Mouse (Mus musculus): ENCODE measurements at regions not wholly inside any gene's neighbourhood (a gene's known extent, or its start where the extent isn't known, plus 50 kb on each side); places are given as distances from the start of the nearest gene placed in this dataset.

- no peak for DNase-seq (ENCODE audit: low spot score)
- Histone ChIP-seq H3K36me3 (ENCODE audit: control insufficient read depth, insufficient read depth, low read length) (no peaks in the 10 kb centered on the region), H3K9me3 (ENCODE audit: control insufficient read depth, low read length) (no peaks in the 10 kb centered on the region), H3K4me2 (ENCODE audit: low read length) (no peak overlapping the region), H3K4me1 (replicated peaks; ENCODE audit: control insufficient read depth, insufficient read depth, low read length) (0 out of 2 replicates have a peak, but pooled peaks cover 2% of the 10 kb centered on the region), H3K4me3 (ENCODE audit: low read depth, low read length) (no peak overlapping the region), H3K27ac (ENCODE audit: low read depth) (no peak overlapping the region), H3K9ac (ENCODE audit: low read length) (no peak overlapping the region), H3K27me3 (replicated peaks; ENCODE audit: control insufficient read depth, insufficient read depth, low read length) (no peaks in the 10 kb centered on the region)
- 27% methylated on average over 2 of the region's 2 CpGs for WGBS
- no peak for ATAC-seq (replicated peaks; ENCODE audit: low FRiP score, low TSS enrichment, low read depth)
These were observed 177.0 kb upstream of the Cadm1 start for GRCm38 (mm10) chr9:47353017-47353416.

DNA sequence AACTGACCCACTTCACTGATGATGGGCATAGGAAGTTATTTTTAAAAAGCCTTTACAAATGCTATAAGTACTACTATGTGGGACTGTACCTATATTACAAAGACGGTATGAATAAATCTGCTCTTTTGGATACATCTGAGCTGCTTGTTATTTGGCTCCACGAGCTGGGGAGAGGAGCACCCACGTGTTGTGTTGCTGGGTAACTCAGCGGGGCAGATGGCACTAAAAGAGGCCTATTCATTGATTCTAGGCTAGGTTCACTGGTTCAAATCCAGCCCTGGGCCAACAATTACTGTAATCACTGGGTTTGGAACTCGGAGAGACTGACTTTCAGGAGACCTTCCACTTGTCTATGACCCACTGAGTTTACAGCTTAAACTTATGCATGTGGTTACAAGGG lies 176.0 kb upstream of the Cadm1 start:
- H3K4me1 ChIP-seq (replicated peaks; ENCODE audit: control insufficient read depth, insufficient read depth, low read length), result 0 out of 2 replicates have a peak, but pooled peaks cover 5% of the 10 kb centered on the region
- no peak overlapping the region for H3K4me2 ChIP-seq (ENCODE audit: low read length)
- H3K4me3 ChIP-seq (ENCODE audit: low read depth, low read length), result no peak overlapping the region
- no peaks in the 10 kb centered on the region for H3K9me3 ChIP-seq (ENCODE audit: control insufficient read depth, low read length)
- no peaks in the 10 kb centered on the region for H3K27me3 ChIP-seq (replicated peaks; ENCODE audit: control insufficient read depth, insufficient read depth, low read length)
- WGBS, result 84% methylated on average over 5 of the region's 5 CpGs
- no peak overlapping the region for H3K9ac ChIP-seq (ENCODE audit: low read length)
- no peaks in the 10 kb centered on the region for H3K36me3 ChIP-seq (ENCODE audit: control insufficient read depth, insufficient read depth, low read length)
- ATAC-seq (replicated peaks; ENCODE audit: low FRiP score, low TSS enrichment, low read depth) (no peak), DNase-seq (ENCODE audit: low spot score) (no peak)
- no peak overlapping the region for H3K27ac ChIP-seq (ENCODE audit: low read depth)

GRCm38 (mm10) chr9:47354423-47354822 lies 175.6 kb upstream of the Cadm1 start:
- Histone ChIP-seq H3K27ac (ENCODE audit: low read depth) (no peak overlapping the region), H3K9me3 (ENCODE audit: control insufficient read depth, low read length) (no peaks in the 10 kb centered on the region), H3K36me3 (ENCODE audit: control insufficient read depth, insufficient read depth, low read length) (no peaks in the 10 kb centered on the region), H3K4me2 (ENCODE audit: low read length) (no peak overlapping the region), H3K9ac (ENCODE audit: low read length) (no peak overlapping the region), H3K4me1 (replicated peaks; ENCODE audit: control insufficient read depth, insufficient read depth, low read length) (0 out of 2 replicates have a peak, but pooled peaks cover 5% of the 10 kb centered on the region), H3K27me3 (replicated peaks; ENCODE audit: control insufficient read depth, insufficient read depth, low read length) (no peaks in the 10 kb centered on the region), H3K4me3 (ENCODE audit: low read depth, low read length) (no peak overlapping the region)
- 77% methylated on average over 2 of the region's 2 CpGs for WGBS
- no peak for ATAC-seq (replicated peaks; ENCODE audit: low FRiP score, low TSS enrichment, low read depth)
- no peak for DNase-seq (ENCODE audit: low spot score)

DNA sequence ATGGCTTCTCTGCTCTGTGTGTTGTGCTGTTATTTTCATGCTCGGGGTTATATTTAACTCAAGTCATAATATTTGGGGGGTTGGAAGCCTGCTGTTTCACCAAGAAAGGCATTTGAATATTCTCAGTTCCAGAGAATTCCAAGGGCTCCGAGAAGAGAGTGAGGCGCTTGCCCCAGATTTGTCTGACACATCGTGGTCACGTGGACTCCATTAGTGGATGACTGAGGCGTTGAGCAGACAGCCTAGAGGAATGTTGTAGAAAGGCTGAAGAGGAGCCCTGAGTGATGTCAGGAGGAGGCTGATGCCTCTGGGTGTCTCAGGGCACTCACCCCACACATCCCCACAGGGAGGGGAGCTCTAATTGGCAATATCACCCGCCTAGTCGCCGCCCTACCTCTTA lies 175.1 kb upstream of the Cadm1 start:
- DNase-seq (ENCODE audit: low spot score), result no peak
- Histone ChIP-seq H3K9me3 (ENCODE audit: control insufficient read depth, low read length) (no peaks in the 10 kb centered on the region), H3K4me3 (ENCODE audit: low read depth, low read length) (no peak overlapping the region), H3K4me1 (replicated peaks; ENCODE audit: control insufficient read depth, insufficient read depth, low read length) (0 out of 2 replicates have a peak, but pooled peaks cover 5% of the 10 kb centered on the region), H3K27ac (ENCODE audit: low read depth) (no peak overlapping the region), H3K9ac (ENCODE audit: low read length) (no peak overlapping the region), H3K27me3 (replicated peaks; ENCODE audit: control insufficient read depth, insufficient read depth, low read length) (no peaks in the 10 kb centered on the region), H3K4me2 (ENCODE audit: low read length) (no peak overlapping the region), H3K36me3 (ENCODE audit: control insufficient read depth, insufficient read depth, low read length) (no peaks in the 10 kb centered on the region)
- no peak for ATAC-seq (replicated peaks; ENCODE audit: low FRiP score, low TSS enrichment, low read depth)
- 86% methylated on average over 9 of the region's 9 CpGs for WGBS

DNA sequence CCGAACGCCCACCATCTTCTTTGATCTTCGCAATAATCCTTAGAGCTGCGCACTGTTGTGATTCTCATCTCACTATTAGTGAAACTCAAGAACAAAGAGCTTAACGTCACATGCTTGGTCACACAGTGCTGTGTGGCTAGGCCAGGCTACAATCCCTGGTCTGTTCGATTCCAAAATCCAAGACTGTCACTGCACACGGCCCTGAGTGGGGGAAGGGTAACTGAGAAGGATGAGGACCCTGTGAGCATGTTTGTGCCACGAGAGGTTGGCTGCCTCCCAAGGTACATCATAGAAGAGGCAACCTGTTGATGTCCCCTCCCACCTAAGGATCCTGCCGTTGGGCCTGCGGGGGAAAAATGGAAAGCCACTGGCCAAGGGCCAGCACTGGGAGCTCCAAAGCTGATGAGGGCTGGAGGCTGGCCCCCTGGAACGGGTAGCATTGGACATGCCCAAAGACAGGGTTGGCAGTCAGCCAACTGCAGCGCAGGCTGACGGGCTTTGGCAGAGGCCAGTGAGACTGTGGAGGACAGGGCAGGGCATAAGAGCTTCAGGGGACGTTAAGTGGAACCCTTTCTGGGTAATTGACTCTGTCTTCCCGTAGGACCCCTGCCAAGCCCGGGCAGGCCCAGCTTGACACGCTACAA lies 172.1 kb upstream of the Cadm1 start:
- Histone ChIP-seq H3K4me2 (ENCODE audit: low read length) (no peak overlapping the region), H3K36me3 (ENCODE audit: control insufficient read depth, insufficient read depth, low read length) (no peaks in the 10 kb centered on the region), H3K27ac (ENCODE audit: low read depth) (no peak overlapping the region), H3K9ac (ENCODE audit: low read length) (no peak overlapping the region), H3K9me3 (ENCODE audit: control insufficient read depth, low read length) (no peaks in the 10 kb centered on the region), H3K27me3 (replicated peaks; ENCODE audit: control insufficient read depth, insufficient read depth, low read length) (no peaks in the 10 kb centered on the region), H3K4me3 (ENCODE audit: low read depth, low read length) (no peak overlapping the region), H3K4me1 (replicated peaks; ENCODE audit: control insufficient read depth, insufficient read depth, low read length) (0 out of 2 replicates have a peak, but pooled peaks cover 5% of the 10 kb centered on the region)
- ATAC-seq (replicated peaks; ENCODE audit: low FRiP score, low TSS enrichment, low read depth) (no peak), DNase-seq (ENCODE audit: low spot score) (no peak)
- 63% methylated on average over 17 of the region's 17 CpGs for WGBS

GRCm38 (mm10) chr9:47358400-47358767 lies 171.6 kb upstream of the Cadm1 start:
- no peaks in the 10 kb centered on the region for H3K9me3 ChIP-seq (ENCODE audit: control insufficient read depth, low read length)
- ATAC-seq (replicated peaks; ENCODE audit: low FRiP score, low TSS enrichment, low read depth), result no peak
- H3K27me3 ChIP-seq (replicated peaks; ENCODE audit: control insufficient read depth, insufficient read depth, low read length), result 0 out of 2 replicates have a peak, but pooled peaks cover 2% of the 10 kb centered on the region
- no peak overlapping the region for H3K9ac ChIP-seq (ENCODE audit: low read length)
- no peak overlapping the region for H3K4me2 ChIP-seq (ENCODE audit: low read length)
- WGBS, result 75% methylated on average over 4 of the region's 4 CpGs
- DNase-seq (ENCODE audit: low spot score), result no peak
- 0 out of 2 replicates have a peak, but pooled peaks cover 5% of the 10 kb centered on the region for H3K4me1 ChIP-seq (replicated peaks; ENCODE audit: control insufficient read depth, insufficient read depth, low read length)
- no peak overlapping the region for H3K27ac ChIP-seq (ENCODE audit: low read depth)
- H3K4me3 ChIP-seq (ENCODE audit: low read depth, low read length), result no peak overlapping the region
- H3K36me3 ChIP-seq (ENCODE audit: control insufficient read depth, insufficient read depth, low read length), result no peaks in the 10 kb centered on the region

DNA sequence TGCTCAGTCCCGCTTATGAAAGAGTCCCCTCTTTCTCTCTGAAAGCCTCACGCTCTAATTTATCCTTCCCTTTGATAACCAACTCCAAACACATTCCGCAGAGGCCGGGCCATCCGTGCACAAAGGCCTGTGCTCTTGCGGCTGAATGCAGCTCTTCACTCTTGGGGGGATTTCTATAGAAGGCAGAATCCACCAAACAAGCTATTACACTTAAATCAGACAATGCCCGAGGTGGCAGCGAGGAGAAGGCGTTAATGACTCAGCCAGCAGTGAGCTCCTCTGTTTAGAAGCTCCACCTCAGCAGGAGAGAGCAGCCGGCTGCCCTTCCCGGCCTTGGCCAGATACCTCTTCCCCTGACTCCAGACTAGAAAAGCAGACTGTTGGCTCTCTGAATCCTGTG lies 166.9 kb upstream of the Cadm1 start:
- Histone ChIP-seq H3K4me3 (ENCODE audit: low read depth, low read length) (no peak overlapping the region), H3K4me2 (ENCODE audit: low read length) (no peak overlapping the region), H3K27ac (ENCODE audit: low read depth) (no peak overlapping the region), H3K27me3 (replicated peaks; ENCODE audit: control insufficient read depth, insufficient read depth, low read length) (peaks cover 16% of the 10 kb centered on the region), H3K36me3 (ENCODE audit: control insufficient read depth, insufficient read depth, low read length) (no peaks in the 10 kb centered on the region), H3K9me3 (ENCODE audit: control insufficient read depth, low read length) (no peaks in the 10 kb centered on the region), H3K4me1 (replicated peaks; ENCODE audit: control insufficient read depth, insufficient read depth, low read length) (0 out of 2 replicates have a peak, but pooled peaks cover 2% of the 10 kb centered on the region), H3K9ac (ENCODE audit: low read length) (no peak overlapping the region)
- 26% methylated on average over 11 of the region's 11 CpGs for WGBS
- ATAC-seq (replicated peaks; ENCODE audit: low FRiP score, low TSS enrichment, low read depth) (no peak), DNase-seq (ENCODE audit: low spot score) (no peak)

- peaks cover 28% of the 10 kb centered on the region for H3K27me3 ChIP-seq (replicated peaks; ENCODE audit: control insufficient read depth, insufficient read depth, low read length)
- no peak overlapping the region for H3K9ac ChIP-seq (ENCODE audit: low read length)
- DNase-seq (ENCODE audit: low spot score) (no peak), ATAC-seq (replicated peaks; ENCODE audit: low FRiP score, low TSS enrichment, low read depth) (no peak)
- H3K9me3 ChIP-seq (ENCODE audit: control insufficient read depth, low read length), result no peaks in the 10 kb centered on the region
- H3K27ac ChIP-seq (ENCODE audit: low read depth), result no peak overlapping the region
- WGBS, result 70% methylated on average over 3 of the region's 3 CpGs
- H3K4me2 ChIP-seq (ENCODE audit: low read length), result no peak overlapping the region
- no peaks in the 10 kb centered on the region for H3K4me1 ChIP-seq (replicated peaks; ENCODE audit: control insufficient read depth, insufficient read depth, low read length)
- H3K36me3 ChIP-seq (ENCODE audit: control insufficient read depth, insufficient read depth, low read length), result no peaks in the 10 kb centered on the region
- H3K4me3 ChIP-seq (ENCODE audit: low read depth, low read length), result no peak overlapping the region
These were observed 165.2 kb upstream of the Cadm1 start for GRCm38 (mm10) chr9:47364762-47365161.

GRCm38 (mm10) chr9:47367266-47367957 lies 162.6 kb upstream of the Cadm1 start:
- H3K36me3 ChIP-seq (ENCODE audit: control insufficient read depth, insufficient read depth, low read length), result no peaks in the 10 kb centered on the region
- 29% methylated on average over 17 of the region's 17 CpGs for WGBS
- peak overlapping the region; percentile 57 for H3K4me2 ChIP-seq (ENCODE audit: low read length)
- ATAC-seq (replicated peaks; ENCODE audit: low FRiP score, low TSS enrichment, low read depth), result no peak
- H3K9me3 ChIP-seq (ENCODE audit: control insufficient read depth, low read length), result no peaks in the 10 kb centered on the region
- peaks cover 28% of the 10 kb centered on the region for H3K27me3 ChIP-seq (replicated peaks; ENCODE audit: control insufficient read depth, insufficient read depth, low read length)
- no peak for DNase-seq (ENCODE audit: low spot score)
- no peak overlapping the region for H3K27ac ChIP-seq (ENCODE audit: low read depth)
- H3K4me3 ChIP-seq (ENCODE audit: low read depth, low read length), result peak overlapping the region; percentile 26
- no peaks in the 10 kb centered on the region for H3K4me1 ChIP-seq (replicated peaks; ENCODE audit: control insufficient read depth, insufficient read depth, low read length)
- no peak overlapping the region for H3K9ac ChIP-seq (ENCODE audit: low read length)
